Mouse (Mus musculus): ENCODE data around the gene Slc2a4.

The Slc2a4 gene

DNA sequence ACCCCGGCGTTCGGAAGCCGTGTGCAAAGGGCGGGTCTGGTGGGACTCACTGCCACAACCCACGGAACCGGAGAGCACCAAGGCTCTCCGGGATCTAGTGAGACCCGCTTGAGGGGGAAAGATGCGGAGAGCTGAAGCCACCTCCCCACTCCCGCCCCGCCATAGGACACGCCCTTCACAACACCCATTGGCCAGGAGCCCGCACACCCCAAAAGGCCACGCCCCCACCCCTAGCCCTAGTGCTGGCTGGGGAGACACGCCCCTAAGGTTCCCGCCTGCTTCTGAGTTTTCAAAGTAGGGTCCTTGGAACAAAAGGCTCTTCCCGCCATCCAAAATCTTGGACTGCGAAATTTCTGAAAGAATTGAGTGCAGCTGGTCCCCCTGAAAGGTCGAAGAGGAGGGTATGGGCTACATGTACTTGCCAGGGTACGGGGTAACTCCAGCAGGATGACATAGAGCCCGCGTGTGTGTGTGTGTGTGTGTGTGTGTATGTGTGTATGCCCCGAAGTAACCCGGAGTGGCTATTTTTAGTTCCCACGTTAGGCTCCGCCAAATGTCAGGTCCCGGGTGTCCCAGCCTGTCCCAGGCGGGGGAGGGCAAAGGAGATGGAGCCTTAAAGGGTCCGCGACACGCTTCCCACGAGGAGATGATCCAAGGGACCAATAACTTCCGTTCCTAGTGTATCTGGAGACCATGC is at the start of gene Slc2a4:
Slc2a4 (minus strand) TSS at position 123 of the 697 bp plus-strand sequence.
- in situ Hi-C loops (cut with MboI, MseI) = no loop called here

DNA sequence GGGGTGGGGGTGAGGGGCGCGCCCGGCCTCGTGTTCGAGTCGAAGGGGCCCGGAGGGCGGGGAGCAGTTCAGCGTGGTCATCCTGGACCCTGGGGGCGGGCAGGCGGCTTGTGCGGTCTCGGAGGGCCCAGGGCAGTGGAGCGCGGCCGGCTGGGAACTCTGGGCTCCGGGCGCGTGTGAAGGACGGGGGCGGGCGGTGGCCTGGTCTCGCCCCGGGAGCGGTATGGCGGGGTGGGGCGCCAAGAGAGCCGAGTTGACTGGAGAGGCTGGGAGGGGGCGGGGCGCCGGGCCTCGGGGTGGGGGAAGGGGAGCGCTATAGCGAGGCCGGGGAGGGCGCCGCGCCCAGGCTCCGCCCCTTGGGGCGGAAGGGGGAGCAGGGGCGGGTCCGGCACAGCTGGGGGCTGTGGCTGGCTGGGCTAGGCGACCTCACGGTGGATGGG is 49.1 kb upstream of the Slc2a4 start:
- in situ Hi-C loops (cut with MboI, MseI) = no loop called here

DNA sequence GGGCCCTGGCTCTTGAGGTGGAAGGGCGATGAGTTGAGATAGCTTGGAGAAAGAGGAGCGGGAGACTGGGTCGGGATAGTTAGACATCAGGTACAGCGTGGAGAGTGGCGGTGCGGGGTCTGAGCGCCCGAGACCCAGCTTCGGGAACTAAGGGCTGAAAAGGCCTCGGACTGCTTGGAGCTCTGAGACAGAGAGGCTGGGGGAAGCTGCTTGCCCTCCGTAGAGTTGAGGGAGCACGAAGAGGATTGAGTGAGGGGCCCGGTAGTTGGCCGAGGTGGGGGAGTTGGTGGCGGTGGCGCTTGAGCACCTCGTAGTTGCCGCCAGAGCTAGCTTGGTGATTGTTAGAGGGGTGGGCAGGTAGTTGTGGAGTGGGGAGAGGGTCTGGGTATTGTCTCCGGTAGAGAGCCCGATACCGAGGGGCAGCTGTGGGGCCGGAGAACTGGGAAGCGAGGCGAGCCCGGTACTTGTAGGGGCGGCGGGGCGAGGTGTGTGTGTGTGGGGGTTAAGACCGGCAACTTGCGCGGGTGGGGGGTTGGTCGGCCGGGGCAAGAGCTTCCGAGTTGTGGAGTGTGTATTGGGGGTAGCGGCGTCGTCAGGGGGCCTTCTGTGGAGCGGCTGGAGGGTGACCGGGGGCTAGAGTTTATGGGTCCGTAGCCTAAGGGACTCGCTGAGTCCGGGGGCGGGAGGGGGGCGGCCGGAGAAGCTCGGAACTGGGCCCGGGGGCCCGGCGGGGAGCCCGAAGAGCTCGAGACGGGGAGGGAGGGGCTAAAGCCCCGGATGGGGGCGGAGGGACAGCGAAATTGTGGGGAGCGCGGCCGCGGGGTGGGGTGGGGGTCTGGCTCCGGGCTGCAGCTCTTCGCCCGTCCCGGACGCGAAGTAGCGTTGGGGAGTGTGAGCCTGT is 48.4 kb upstream of the Slc2a4 start:
- in situ Hi-C loops (cut with MboI, MseI) = no loop called here

DNA sequence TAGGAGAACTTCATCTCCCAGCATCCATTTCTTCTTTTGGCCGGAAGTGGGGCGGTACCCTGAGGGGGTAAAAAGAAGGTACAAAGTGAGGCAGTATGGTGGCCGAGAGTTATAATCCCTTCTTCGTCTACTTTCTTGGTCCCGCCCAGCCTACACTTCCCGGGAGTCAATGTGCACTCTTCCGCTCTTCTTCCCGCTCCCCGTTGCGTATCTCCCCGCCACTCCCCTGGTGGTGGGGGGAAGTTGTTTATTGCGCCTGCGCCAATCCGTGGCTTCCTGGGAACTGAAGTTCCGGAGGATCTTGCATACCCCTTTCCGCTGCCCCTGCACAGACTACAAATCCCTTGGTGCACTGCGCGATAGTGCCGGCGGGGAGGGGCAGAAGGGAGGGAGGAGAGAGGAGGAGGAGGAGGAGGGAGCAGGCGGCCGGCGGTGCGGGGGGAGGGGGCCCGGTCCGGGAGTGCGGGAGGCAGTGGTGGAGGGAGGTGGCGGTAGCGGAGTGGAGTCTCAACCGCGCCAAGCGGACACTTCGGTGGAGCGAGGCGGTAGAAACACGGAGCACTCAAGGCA is 47.5 kb upstream of the Slc2a4 start, which contains the start of gene Phf23:
Phf23 (plus strand) TSS at position 387 of the 570 bp plus-strand sequence.
- in situ Hi-C loops (cut with MboI, MseI) = no loop called here

DNA sequence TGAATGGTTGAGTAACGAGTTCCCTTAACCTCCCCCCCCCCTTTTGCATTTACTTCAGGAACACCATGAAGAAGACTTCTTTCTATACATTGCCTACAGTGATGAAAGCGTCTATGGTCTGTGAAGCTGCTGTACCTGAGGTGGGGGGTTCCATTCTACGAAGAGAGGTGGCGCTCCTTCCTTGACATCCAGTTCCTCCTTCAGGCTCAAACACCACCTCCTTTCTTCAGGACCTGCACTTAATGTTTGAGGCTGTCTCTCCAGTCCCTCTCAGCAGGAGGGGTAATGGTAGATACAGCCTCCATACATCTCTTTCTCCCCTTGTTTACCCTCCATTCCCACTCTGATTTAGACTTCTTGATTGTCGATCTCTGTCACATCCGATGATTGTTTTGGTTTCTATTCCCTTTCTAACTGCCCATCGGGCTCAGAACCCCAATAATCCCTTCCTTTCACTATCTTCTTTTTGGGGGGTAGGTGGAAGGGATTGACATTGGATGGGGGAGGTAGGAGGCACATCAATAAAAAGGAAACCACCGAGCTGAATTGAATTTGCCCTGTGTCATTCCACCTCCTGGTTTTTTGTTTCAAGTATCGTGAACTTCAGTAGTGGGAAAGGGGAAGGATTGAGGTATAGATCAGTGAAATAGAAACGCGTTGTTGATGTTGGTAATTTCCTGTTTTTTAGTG is 46.6 kb upstream of the Slc2a4 start:
- in situ Hi-C loops (cut with MboI, MseI) = no loop called here

DNA sequence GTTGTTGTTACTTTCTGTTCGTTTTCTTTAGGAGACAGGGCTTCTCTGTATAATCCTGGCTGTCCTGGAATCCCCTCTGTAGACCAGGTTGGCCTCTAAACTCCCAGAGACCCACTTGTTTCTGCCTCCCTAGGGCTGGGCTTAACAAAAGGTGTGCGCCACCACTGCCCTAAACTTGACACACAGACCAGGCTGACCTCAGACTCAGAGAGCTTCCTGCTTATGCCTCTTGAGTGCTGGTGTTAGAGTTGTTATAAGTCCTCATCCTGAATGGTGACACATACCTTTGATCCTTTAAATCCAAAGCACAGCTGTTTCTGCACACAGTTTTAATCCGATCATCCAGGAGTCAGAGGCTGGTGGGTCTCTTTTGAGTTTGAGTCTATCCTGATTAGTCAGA is 44.9 kb upstream of the Slc2a4 start:
- in situ Hi-C loops (cut with MboI, MseI) = no loop called here

DNA sequence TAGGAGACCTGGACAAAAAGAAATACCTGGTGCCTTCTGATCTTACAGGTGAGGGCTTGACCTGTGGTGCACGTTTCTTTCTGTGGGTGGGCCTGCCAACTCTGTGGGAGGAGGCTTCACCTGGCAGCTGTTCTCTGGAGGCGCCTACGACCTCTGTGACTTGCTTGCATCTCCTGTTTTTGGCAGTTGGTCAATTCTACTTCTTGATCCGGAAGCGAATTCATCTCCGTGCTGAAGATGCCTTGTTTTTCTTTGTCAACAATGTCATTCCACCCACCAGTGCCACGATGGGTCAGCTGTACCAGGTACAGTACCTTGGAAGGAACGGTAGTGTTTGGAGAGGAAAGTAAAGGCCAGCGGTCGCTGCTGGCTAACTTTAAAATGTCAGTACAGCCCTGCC is 44.4 kb upstream of the Slc2a4 start:
- in situ Hi-C loops (cut with MboI, MseI) = no loop called here

DNA sequence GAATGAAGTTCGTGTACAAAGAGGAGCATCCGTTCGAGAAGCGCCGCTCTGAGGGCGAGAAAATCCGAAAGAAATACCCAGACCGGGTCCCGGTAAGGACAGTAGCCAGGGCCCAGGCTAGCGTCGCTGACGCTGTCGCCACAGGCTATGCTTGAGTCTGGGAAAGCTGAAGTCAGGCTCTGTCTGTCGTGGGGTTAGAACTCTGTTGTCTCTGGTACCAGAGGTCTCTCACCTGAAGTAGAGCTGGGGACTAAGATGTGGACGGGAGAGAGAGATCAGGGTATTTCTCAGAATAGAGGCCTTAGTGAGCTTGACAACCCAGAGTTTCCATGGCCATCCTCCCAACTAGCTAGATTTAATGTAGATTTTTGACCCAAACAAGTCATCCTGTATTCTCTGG is 43.7 kb upstream of the Slc2a4 start:
- in situ Hi-C loops (cut with MboI, MseI) = no loop called here

DNA sequence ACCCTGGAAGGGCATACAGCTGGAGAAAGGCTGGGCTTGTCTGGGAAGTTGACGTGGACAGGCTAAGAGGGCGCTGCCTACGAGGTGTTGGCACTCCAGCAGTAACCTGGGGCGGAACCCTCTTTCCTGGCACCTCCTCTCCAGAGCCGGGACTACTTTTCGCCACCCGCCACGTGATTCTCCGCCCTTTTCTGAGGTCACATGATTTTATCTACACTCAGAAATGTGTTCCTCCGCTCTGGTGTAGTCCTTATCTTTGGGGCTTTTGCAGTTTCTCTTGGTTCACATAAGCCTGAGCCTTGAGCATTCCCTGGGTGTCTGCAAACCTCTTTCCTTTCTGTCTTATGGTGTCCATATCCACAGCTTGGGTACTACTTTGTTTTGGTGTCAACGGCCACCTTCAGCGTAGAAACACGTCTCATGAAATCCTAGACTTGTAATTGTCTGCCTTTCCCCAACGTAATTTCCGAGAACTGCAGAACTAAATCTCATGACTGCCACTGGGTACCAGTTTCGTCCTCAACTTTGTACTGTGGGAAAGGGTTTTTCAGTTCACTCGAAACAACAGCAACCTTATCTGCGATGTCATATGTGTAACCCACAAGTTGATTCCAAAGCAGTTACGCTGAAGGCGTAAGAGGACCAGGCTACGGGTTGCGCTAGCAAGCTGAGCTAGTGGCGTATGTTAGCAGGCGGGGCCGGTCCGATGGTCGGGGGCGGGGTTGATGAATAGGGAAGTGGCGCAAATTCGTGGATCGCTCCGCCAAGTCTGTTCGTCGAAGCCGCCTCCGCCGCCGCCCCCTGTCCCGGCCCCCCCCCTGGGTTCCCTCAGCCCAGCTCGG is 43.1 kb upstream of the Slc2a4 start, which contains the start of gene Gabarap:
Gabarap (plus strand) TSS at position 294 of the 842 bp plus-strand sequence.
- in situ Hi-C loops (cut with MboI, MseI) = no loop called here

DNA sequence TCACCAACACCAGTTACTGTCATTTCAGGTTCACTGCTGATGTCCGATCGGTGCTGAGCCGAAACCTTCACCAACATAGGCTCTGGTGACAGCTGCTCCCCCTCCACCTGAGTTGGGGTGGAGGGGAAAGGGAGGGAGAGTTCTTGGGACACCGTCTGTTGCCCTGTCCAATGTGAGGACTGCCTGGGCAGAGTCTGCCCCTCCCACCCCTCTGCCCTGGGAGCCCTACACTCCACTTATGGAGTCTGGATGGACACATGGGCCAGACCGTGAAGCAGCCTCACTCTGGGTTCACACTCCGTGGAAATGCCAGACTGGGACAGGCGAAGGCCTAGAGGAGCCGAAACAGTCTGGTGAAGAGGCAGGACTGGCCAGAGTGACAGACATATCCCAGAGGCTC is 42.0 kb upstream of the Slc2a4 start:
- in situ Hi-C loops (cut with MboI, MseI) = no loop called here

DNA sequence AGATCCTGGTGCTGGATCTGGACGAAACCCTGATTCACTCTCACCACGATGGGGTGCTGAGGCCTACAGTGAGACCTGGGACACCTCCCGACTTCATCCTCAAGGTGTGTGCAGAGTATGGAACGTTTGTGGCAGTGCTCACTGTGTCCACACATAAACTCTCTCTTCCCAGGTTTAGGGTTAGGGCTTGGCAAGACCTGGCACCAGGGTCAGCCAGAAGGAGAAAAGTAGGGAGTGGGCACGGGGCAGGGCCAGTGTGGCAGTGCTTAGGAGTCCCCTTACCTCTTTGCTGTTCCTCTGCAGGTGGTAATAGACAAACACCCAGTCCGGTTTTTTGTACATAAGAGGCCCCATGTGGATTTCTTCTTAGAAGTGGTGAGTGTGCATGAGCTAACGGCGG is 36.4 kb upstream of the Slc2a4 start:
- in situ Hi-C loops (cut with MboI, MseI) = no loop called here

DNA sequence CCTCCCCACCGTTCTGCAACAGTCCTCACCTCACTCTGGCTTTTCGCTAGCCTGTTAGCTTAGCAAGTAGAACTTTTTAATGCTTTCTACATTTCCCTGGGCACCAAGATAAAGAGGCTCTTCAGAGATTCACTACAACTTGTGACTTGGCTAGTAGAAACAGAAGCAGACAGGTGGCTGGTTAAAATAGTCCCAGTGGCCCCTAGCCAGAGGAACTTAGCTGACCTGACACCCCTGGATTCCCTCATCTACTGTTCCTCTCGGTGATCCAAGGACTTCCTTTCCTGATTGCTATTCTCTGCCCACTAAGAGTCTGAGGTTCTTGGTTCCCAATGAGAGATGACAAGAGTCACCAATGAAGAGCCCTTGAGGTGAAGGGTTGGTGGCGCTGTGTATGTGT is 35.4 kb upstream of the Slc2a4 start:
- in situ Hi-C loops (cut with MboI, MseI) = no loop called here

DNA sequence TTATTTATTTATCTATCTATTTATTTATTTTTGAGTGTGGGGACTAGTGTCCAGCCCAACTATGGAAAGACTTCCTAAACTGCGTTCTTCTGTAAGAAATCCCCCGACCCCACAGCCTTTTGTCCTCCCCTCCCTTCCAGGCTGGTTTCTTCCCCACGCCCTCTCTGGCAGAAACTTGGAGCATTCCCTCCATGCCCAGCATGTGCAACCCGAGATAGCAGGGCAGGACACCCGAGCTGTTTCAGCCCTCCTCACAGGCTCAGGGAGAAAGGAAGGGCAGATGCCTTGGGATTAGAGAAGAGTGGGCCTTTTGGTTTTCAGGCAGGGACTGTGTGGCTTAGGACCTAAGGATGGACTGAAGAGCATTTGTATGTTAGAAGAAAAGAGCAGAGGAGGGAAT is 34.9 kb upstream of the Slc2a4 start:
- in situ Hi-C loops (cut with MboI, MseI) = no loop called here

DNA sequence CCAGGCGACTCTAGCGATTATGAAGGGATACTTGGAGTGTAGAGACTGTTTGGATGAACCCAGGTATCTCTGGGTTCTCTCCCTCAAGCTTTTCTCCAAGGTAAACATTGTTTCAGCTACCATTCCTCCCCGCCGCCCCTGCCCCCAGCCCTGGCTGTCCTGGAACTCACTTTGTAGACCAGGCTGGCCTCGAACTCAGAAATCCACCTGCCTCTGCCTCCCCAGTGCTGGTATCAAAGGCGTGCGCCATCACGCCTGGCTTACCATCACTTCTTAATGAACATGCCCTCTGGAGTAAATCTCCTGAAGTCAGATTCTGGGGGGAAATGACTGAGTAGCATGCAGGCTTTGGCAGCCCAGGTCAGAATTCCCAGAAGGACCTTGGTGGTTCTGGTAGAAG is 34.2 kb upstream of the Slc2a4 start, which contains the start of gene Elp5:
Elp5 (minus strand) TSS at position 293 of the 400 bp plus-strand sequence.
- in situ Hi-C loops (cut with MboI, MseI) = no loop called here

DNA sequence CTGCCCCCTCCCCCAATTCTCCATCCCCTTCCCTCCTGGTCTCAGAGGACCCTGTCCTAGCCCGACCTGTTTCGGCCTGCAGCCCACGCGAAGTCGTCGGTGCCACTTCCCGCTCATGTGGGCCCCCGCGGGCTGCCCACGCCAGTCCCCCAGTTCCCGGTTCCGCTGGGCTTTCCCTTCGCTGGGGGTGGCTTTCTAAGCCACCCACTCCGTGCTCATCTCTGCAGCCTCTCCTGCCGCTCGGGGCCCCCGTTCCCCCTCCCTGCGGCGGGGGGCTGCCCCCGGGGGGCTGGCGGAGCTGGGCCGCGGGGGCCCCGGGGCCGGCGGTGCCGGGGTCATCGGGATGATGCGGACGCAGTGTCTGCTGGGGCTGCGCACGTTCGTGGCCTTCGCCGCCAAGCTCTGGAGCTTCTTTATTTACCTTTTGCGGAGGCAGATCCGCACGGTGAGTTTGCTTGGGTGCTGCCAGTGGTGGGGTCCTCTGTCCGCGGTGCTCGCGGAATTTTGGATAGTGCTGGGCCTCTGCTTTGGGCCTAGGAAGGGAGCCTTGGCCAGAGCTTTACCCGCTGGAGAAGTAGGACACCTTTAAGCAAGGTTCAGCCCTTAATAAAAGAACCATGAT is 33.3 kb upstream of the Slc2a4 start, which contains the start of gene Ctdnep1:
Ctdnep1 (plus strand) TSS at position 16 of the 622 bp plus-strand sequence.
- in situ Hi-C loops (cut with MboI, MseI) = no loop called here

DNA sequence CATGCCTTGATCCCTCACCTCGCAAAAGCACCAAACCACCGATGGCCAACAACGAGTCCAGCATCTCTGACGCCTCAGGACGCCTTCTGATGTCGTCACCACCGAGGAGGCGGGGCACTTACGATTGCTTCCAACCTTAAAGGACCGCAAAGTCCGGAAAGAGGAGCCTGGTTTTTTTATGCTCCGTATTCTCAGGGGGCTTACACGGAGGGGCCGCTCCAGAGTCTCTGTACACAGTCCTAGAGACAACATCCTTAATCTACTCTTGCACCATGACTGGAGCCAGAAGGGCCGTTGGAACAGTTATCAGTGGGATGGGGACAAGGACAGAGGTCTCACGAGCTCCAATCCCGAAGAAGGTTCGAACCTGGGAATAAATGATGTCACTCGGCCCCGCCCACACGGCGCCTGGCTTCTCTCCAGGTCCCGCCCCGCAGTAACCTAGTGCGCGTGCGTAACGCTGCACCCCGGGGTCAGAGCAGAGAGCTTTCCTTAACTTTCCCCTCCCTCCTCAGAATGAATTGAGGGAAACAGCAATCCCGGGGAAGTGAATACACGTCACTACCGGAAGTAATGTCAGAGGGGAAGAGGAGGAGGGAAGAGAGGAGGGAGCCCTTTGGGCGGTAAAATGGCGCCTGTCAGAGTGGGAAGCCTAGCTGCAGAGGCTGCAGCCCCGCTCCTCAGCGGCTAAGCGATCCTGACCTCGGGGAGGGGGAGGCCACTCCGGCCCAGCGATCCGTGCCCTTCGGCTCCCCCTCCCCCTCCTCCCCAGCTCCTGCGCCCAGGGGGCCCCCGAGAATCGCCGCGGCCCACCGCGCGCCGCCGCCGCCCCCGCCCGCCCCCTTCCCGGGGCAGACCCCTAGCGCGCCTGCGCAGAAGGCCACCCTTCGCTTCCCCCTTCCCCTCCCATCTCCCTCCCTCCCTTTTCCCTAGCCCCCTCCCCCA is 32.5 kb upstream of the Slc2a4 start:
- in situ Hi-C loops (cut with MboI, MseI) = no loop called here

DNA sequence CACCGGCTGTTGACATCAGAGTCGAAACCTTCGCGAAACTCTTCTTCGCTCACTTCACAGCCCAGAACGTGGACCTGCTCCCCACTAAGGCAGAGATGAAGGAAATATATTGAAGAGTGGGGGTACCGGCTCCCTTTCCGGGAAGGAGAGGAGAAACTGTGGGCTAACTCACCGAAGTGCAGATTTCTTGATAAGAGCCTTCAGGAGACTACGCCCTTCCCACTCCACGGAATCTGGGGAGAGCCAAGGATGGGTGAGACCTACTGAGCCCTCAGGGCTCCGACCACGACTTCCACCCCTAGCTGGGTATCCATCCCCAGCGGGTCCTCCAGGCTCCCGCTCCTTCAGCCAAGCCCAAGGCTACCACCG is 31.8 kb upstream of the Slc2a4 start:
- in situ Hi-C loops (cut with MboI, MseI) = no loop called here

DNA sequence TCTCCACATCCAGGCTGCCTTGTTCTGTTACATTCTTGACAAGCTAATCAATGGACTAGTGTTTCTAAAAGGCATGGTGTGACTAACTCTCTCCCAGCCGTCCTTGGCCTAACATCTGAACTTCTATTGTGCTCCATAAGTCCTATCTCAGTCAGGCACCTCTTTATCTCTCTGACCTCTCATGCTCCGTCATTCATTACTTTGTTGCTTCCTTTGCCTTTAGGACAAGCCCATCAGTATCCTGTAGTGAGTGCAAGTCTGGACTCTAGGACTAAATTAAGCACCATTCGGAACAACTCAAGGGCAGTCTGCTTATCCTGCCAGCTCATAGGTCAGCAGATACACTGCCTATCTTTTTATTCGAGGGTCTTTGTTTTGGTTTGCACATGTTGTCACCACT is 28.3 kb upstream of the Slc2a4 start:
- in situ Hi-C loops (cut with MboI, MseI) = no loop called here

DNA sequence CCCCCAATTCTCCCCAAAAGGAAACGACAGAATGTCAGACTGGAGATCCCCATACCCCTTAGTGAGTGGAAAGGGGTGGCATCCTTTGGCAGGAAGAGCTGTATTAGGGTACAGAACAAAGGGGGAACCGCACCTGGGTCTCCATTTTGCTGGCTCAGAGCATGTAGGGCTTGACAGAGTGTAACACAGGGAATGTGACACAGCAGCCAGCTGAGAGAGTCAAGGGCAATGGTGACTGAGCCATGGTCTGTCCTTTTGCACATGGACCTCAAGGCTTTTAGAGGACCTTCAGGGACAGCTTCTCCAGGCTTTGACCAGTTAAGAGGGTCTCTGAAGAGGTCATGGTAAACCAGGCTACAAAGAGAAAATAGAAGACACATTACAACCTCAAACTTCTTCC is 26.9 kb upstream of the Slc2a4 start:
- in situ Hi-C loops (cut with MboI, MseI) = no loop called here
